In the genomic region with DNA sequence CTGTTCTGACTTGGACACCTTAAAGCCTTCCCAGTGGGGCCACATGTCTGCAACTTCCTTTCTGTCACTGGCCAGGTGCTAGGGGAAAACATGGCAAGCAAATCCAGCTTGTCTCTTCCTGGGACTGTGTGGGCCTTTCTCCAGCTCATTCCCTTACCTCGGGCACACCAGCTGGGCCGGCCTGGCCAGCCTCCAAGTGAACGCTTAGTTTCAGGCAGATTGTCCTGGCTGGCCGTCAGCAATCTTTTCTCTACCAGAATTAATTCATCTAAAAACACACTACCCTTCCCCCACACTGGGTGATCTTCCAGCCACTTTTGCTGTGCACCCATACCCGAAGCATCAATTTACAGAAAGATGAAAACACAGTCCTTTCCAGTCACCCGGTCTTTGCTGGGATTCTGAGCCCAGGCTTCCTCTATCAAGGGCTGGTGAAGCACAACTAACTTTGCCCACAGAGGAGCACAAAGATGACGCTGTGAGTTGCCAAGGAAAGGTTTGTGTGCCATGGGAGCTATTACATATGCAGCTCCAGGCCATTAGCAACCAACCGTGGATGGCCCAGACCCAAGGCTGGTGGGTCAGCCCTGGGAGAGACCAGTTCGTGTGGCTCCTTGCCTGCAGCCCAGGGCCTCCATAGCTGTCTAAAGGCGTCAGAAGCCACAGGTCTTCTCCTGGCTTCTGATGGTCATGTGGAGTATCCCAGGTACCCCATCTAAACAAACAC, we compare ENCODE assay signal across 8 mouse cellular contexts.
DNase-seq lines count a peak whose midpoint lies in the region; ATAC-seq and TF ChIP-seq lines count a peak whose summit lies in the region.

No protein-coding gene starts in this region.

- no peak for TF ChIP-seq CTCF in thymus, adult 2 months (IDR thresholded peaks at IDR 0.05; ENCODE audit: borderline replicate concordance, control insufficient read depth, extremely low read depth, insufficient read depth, low read length, poor library complexity)
- TF ChIP-seq CTCF in layer of hippocampus, adult 2 months (conservative IDR thresholded peaks at IDR 0.05), result no peak

- H3K4me1 ChIP-seq in thymus, adult 2 months (replicated peaks; ENCODE audit: control insufficient read depth, insufficient read depth, low read length), result peaks cover 16% of the 10 kb centered on the region
- peaks cover 36% of the 10 kb centered on the region for H3K4me1 ChIP-seq in midbrain, embryonic 12.5 days
- H3K4me1 ChIP-seq in liver, embryonic 12.5 days, result peaks cover 66% of the 10 kb centered on the region

- 0 out of 2 replicates have a peak, but pooled peaks have one; percentile 10 for TF ChIP-seq POLR2A in thymus, adult 2 months (IDR thresholded peaks at IDR 0.05; ENCODE audit: control insufficient read depth, extremely low read depth, insufficient read depth, low read length, poor library complexity)

- no peak overlapping the region for H3K4me3 ChIP-seq in thymus, adult 2 months (ENCODE audit: control insufficient read depth, insufficient read depth, low read length)
- H3K4me3 ChIP-seq in layer of hippocampus, adult 2 months, result no peak overlapping the region
- no peak overlapping the region for H3K4me3 ChIP-seq in midbrain, embryonic 12.5 days
- no peak overlapping the region for H3K4me3 ChIP-seq in liver, embryonic 12.5 days

- no peaks in the 10 kb centered on the region for H3K27me3 ChIP-seq in thymus, adult 2 months (ENCODE audit: control insufficient read depth, insufficient read depth, low read length)
- H3K27me3 ChIP-seq in midbrain, embryonic 12.5 days, result no peaks in the 10 kb centered on the region; the same call in 1 of the 2 replicates
- H3K27me3 ChIP-seq in liver, embryonic 12.5 days (replicated peaks), result no peaks in the 10 kb centered on the region

- H3K4me2 ChIP-seq in midbrain, embryonic 12.5 days (replicated peaks), result no peak overlapping the region
- no peak overlapping the region for H3K4me2 ChIP-seq in liver, embryonic 12.5 days

- H3K36me3 ChIP-seq in thymus, adult 2 months (ENCODE audit: control insufficient read depth, insufficient read depth, low read length), result no peaks in the 10 kb centered on the region
- H3K36me3 ChIP-seq in midbrain, embryonic 12.5 days, result no peaks in the 10 kb centered on the region
- H3K36me3 ChIP-seq in liver, embryonic 12.5 days, result no peaks in the 10 kb centered on the region

- no peak for DNase-seq in thymus, adult 2 months
- DNase-seq in thymus, adult 18-20 months, result no peak
- peak; percentile 85 for DNase-seq in cerebellum, adult 8-10 months
- DNase-seq in gastrocnemius, postnatal 14 days, result peak; percentile 62
- DNase-seq in layer of hippocampus, adult 2 months (ENCODE audit: low spot score in 2 of 2), result peak; percentile 88 to 90
- DNase-seq in telencephalon, adult 2 months (ENCODE audit: low read depth, low spot score), result peak; percentile 75

- intact Hi-C loops in gastrocnemius, postnatal 14 days (cut with DNase I; ENCODE audit: low total_unique reads), result no loop called here

- ATAC-seq in midbrain, embryonic 12.5 days (ENCODE audit: low FRiP score, low read depth), result 0 out of 2 replicates have a peak, but pooled peaks have one; percentile 41
- no peak for ATAC-seq in liver, embryonic 12.5 days

- H3K27ac ChIP-seq in thymus, adult 2 months (ENCODE audit: control insufficient read depth, insufficient read depth, low read length), result no peak overlapping the region
- peak overlapping the region; percentile 62 for H3K27ac ChIP-seq in layer of hippocampus, adult 2 months
- H3K27ac ChIP-seq in midbrain, embryonic 12.5 days (replicated peaks), result 0 out of 2 replicates have a peak overlapping the region, but pooled peaks have one; percentile 4
- no peak overlapping the region for H3K27ac ChIP-seq in liver, embryonic 12.5 days

- 84% methylated on average over 10 of the region's 10 CpGs for WGBS in thymus, adult 2 months
- WGBS in midbrain, embryonic 12.5 days, result 74% methylated on average over 10 of the region's 10 CpGs
- WGBS in liver, embryonic 12.5 days (ENCODE audit: insufficient replicate concordance), result 79% methylated on average over 10 of the region's 10 CpGs

- no peaks in the 10 kb centered on the region for H3K9me3 ChIP-seq in midbrain, embryonic 12.5 days
- H3K9me3 ChIP-seq in liver, embryonic 12.5 days (replicated peaks), result no peaks in the 10 kb centered on the region

- H3K9ac ChIP-seq in midbrain, embryonic 12.5 days (replicated peaks), result no peak overlapping the region
- H3K9ac ChIP-seq in liver, embryonic 12.5 days, result no peak overlapping the region

Comparison
In these comparisons a context has a peak if more than half of its experiments do, and no peak if none do; other contexts are left out.
1. DNase-seq: peak in cerebellum, adult 8-10 months (single experiment), gastrocnemius, postnatal 14 days (single experiment), layer of hippocampus, adult 2 months (2 of 2) and telencephalon, adult 2 months (single experiment); none in thymus, adult 2 months (single experiment) and thymus, adult 18-20 months (0 of 2).
2. H3K27ac ChIP-seq: peak in layer of hippocampus, adult 2 months (single experiment) and midbrain, embryonic 12.5 days (single experiment); none in thymus, adult 2 months (single experiment) and liver, embryonic 12.5 days (single experiment).